Mouse (Mus musculus): Measurements from ENCODE around the gene Ift22.

- peak; percentile 46 for TF ChIP-seq CTCF (IDR thresholded peaks at IDR 0.05; ENCODE audit: borderline replicate concordance, extremely low read depth, insufficient read depth, insufficient read length)
- no peak for TF ChIP-seq POLR2A (IDR thresholded peaks at IDR 0.05; ENCODE audit: borderline replicate concordance, extremely low read depth, insufficient read depth, insufficient read length, poor library complexity, severe bottlenecking)
Observed at GRCm38 (mm10) chr5:136939284-136939683, 31.3 kb downstream of the Ift22 start.

Measured in brain, embryonic 14.5 days (tissue).